Mouse (Mus musculus): ENCODE measurements around the gene Rab1b.

DNA sequence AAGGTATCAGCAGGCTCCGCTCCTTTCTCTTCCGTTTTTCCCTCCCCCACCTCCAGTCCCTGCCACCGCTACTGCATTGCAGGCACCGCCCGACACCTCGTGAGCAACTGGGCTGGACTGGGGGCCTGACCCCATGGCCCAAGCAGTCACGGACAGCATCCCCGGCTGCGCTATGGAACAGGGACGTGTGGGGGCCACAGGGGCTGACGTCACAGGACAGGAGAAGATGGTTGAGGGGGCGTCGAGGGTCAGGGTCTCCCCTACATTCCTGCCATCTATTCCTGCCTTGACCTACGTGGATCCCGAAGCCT, 22.1 kb downstream of the Rab1b start:
- TF ChIP-seq CTCF (IDR thresholded peaks at IDR 0.05; ENCODE audit: extremely low read depth, insufficient read depth, low read length) = no peak
- TF ChIP-seq POLR2A (IDR thresholded peaks at IDR 0.05; ENCODE audit: extremely low read depth, insufficient read depth, low read length) = no peak
